Mouse (Mus musculus) testis, adult 2 months (tissue): ENCODE data around the gene Fam221b.

Experiments
- CTCF ChIP-seq: fragments of 200-500 bp; IDR thresholded peaks from 2 replicates; pipeline ENCODE4 v1.5.1; 2012; ENCODE audit warnings: low read depth, mild to moderate bottlenecking, inconsistent platforms, low read length, moderate library complexity; ENCODE audit not compliant: control insufficient read depth, insufficient read depth, insufficient replicate concordance
- POLR2A ChIP-seq: fragments of 200-500 bp; IDR thresholded peaks from 2 replicates; pipeline ENCODE4 v1.6.1; 2012; ENCODE audit warnings: low read depth, mild to moderate bottlenecking, inconsistent platforms, low read length, moderate library complexity; ENCODE audit not compliant: control insufficient read depth

GRCm38 (mm10) chr4:43693806-43694241, 24.9 kb upstream of the Fam221b start:
- TF ChIP-seq POLR2A (no peak), CTCF (no peak)
